Comparison of ENCODE assay signal across 8 mouse cellular contexts in genomic region chr7:127449966-127450365, GRCm38 (mm10). TPM values are rescaled to one million over a fixed set of nuclear protein-coding genes. Genes with fewer than 3 reads are reported as not detected.
DNase-seq lines count a peak whose midpoint lies in the region; ATAC-seq and TF ChIP-seq lines count a peak whose summit lies in the region.

No protein-coding gene starts in this region.

- H3K4me3 ChIP-seq in kidney, embryonic 16.5 days (ENCODE audit: low read length): peak overlapping the region; percentile 98
- H3K4me3 ChIP-seq in embryonic facial prominence, embryonic 11.5 days (ENCODE audit: low read depth, low read length): peak overlapping the region; percentile 92
- peak overlapping the region; percentile 91 for H3K4me3 ChIP-seq in intestine, embryonic 15.5 days (replicated peaks)
- H3K4me3 ChIP-seq in myocyte: peak overlapping the region; percentile 88

- H3K27ac ChIP-seq in kidney, embryonic 16.5 days (ENCODE audit: low read length): no peak overlapping the region
- no peak overlapping the region for H3K27ac ChIP-seq in embryonic facial prominence, embryonic 11.5 days (replicated peaks; ENCODE audit: low read depth, low read length)
- no peak overlapping the region for H3K27ac ChIP-seq in intestine, embryonic 15.5 days

- peaks cover 39% of the 10 kb centered on the region for H3K79me2 ChIP-seq in myocyte (ENCODE audit: control insufficient read depth, insufficient read depth)

- WGBS in kidney, embryonic 16.5 days: 72% methylated on average over 7 of the region's 7 CpGs
- WGBS in embryonic facial prominence, embryonic 11.5 days: 87% methylated on average over 7 of the region's 7 CpGs
- 84% methylated on average over 7 of the region's 7 CpGs for WGBS in intestine, embryonic 15.5 days

- peak overlapping the region; percentile 91 for H3K4me2 ChIP-seq in kidney, embryonic 16.5 days (replicated peaks; ENCODE audit: low read depth, low read length)
- H3K4me2 ChIP-seq in embryonic facial prominence, embryonic 11.5 days (ENCODE audit: low read depth, low read length): peak overlapping the region; percentile 48
- H3K4me2 ChIP-seq in intestine, embryonic 15.5 days (replicated peaks): peak overlapping the region; percentile 72
- peak overlapping the region; percentile 78 for H3K4me2 ChIP-seq in myocyte (ENCODE audit: low read depth)

- peak overlapping the region; percentile 67 for H3K9ac ChIP-seq in kidney, embryonic 16.5 days (replicated peaks; ENCODE audit: low read length)
- peak overlapping the region; percentile 48; the same call in 1 of the 2 replicates for H3K9ac ChIP-seq in embryonic facial prominence, embryonic 11.5 days (replicated peaks; ENCODE audit: low read length)
- H3K9ac ChIP-seq in intestine, embryonic 15.5 days: peak overlapping the region; percentile 38

- ATAC-seq in kidney, embryonic 16.5 days (ENCODE audit: low FRiP score, low TSS enrichment): no peak
- ATAC-seq in embryonic facial prominence, embryonic 11.5 days (replicated peaks; ENCODE audit: insufficient number of reproducible peaks, low FRiP score, low TSS enrichment, low read depth): no peak
- ATAC-seq in intestine, embryonic 15.5 days: no peak

- TF ChIP-seq POLR2A in myocyte (IDR thresholded peaks at IDR 0.05; ENCODE audit: insufficient read length, low read depth): no peak

- no peak for DNase-seq in kidney, postnatal 36 days
- DNase-seq in embryonic facial prominence, embryonic 11.5 days (ENCODE audit: low spot score): no peak
- DNase-seq in adrenal gland, adult 18-20 months (ENCODE audit: low spot score in 2 of 2): no peak
- no peak for DNase-seq in c-Kit-positive CD71-positive TER-119-positive erythroid progenitor cells, embryonic 14.5 days (ENCODE audit: low spot score)
- DNase-seq in right cerebral cortex, postnatal 14 days: no peak

- H3K27me3 ChIP-seq in kidney, embryonic 16.5 days (ENCODE audit: insufficient read depth, low read length): no peaks in the 10 kb centered on the region
- no peaks in the 10 kb centered on the region for H3K27me3 ChIP-seq in embryonic facial prominence, embryonic 11.5 days (ENCODE audit: control insufficient read depth, insufficient read depth, low read length)
- no peaks in the 10 kb centered on the region for H3K27me3 ChIP-seq in intestine, embryonic 15.5 days (replicated peaks)
- H3K27me3 ChIP-seq in myocyte (ENCODE audit: control insufficient read depth, insufficient read depth, insufficient read length): no peaks in the 10 kb centered on the region

- H3K4me1 ChIP-seq in kidney, embryonic 16.5 days (ENCODE audit: insufficient read depth, low read length): peaks cover 33% of the 10 kb centered on the region
- no peaks in the 10 kb centered on the region for H3K4me1 ChIP-seq in embryonic facial prominence, embryonic 11.5 days (ENCODE audit: control insufficient read depth, insufficient read depth, low read length)
- peaks cover 24% of the 10 kb centered on the region for H3K4me1 ChIP-seq in intestine, embryonic 15.5 days (replicated peaks)

- no peak overlapping the region for H3ac ChIP-seq in myocyte (ENCODE audit: control insufficient read depth, insufficient read length)

- no peaks in the 10 kb centered on the region for H3K9me3 ChIP-seq in kidney, embryonic 16.5 days (ENCODE audit: low read length)
- H3K9me3 ChIP-seq in embryonic facial prominence, embryonic 11.5 days (replicated peaks; ENCODE audit: control insufficient read depth, low read length): no peaks in the 10 kb centered on the region
- no peaks in the 10 kb centered on the region for H3K9me3 ChIP-seq in intestine, embryonic 15.5 days

- peaks cover 14% of the 10 kb centered on the region for H3K36me3 ChIP-seq in kidney, embryonic 16.5 days (ENCODE audit: insufficient read depth, low read length)
- H3K36me3 ChIP-seq in embryonic facial prominence, embryonic 11.5 days (replicated peaks; ENCODE audit: control insufficient read depth, insufficient read depth, low read depth, low read length): peaks cover 2% of the 10 kb centered on the region
- H3K36me3 ChIP-seq in intestine, embryonic 15.5 days: peaks cover 16% of the 10 kb centered on the region
- H3K36me3 ChIP-seq in myocyte (ENCODE audit: control insufficient read depth, insufficient read depth): peaks cover 14% of the 10 kb centered on the region

TF ChIP-seq in myocyte, 11 proteins besides CTCF, POLR2A, EP300 and RAD21:
- TF ChIP-seq CEBPB (IDR thresholded peaks at IDR 0.05; ENCODE audit: insufficient read depth, poor library complexity, severe bottlenecking) (no peak), POLR2AphosphoS2 (IDR thresholded peaks at IDR 0.05; ENCODE audit: insufficient read length, low read depth) (no peak), TCF12 (IDR thresholded peaks at IDR 0.05; ENCODE audit: insufficient read depth, poor library complexity, severe bottlenecking) (no peak), MYOD1 (IDR thresholded peaks at IDR 0.05; ENCODE audit: control insufficient read depth in 1 of 3, insufficient read length in 2 of 3, low read depth in 2 of 3) (no peak), MYOG (IDR thresholded peaks at IDR 0.05; ENCODE audit: control insufficient read depth in 1 of 3, insufficient read depth in 1 of 3, insufficient read length in 2 of 3, low read depth in 2 of 3) (no peak), REST (IDR thresholded peaks at IDR 0.05; ENCODE audit: insufficient read depth, insufficient read length) (no peak), USF1 (IDR thresholded peaks at IDR 0.05; ENCODE audit: low read depth) (no peak), TCF3 (IDR thresholded peaks at IDR 0.05; ENCODE audit: insufficient read length, low read depth) (no peak), E2F4 (IDR thresholded peaks at IDR 0.05; ENCODE audit: insufficient read depth) (no peak), SRF (IDR thresholded peaks at IDR 0.05; ENCODE audit: control insufficient read depth, insufficient read length, low read depth) (no peak), MAX (IDR thresholded peaks at IDR 0.05; ENCODE audit: low read depth) (no peak)
TF ChIP-seq in myocyte: peak in this region for 0.

RNA-seq across cellular contexts. Expression of gene Zfp689, which starts 1.0 kb away (rescaled TPM):
- 8.4 TPM in 2 replicates for polyA plus RNA-seq in kidney, embryonic 16.5 days (2015; fragmentation: Nextera tagmentation; extraction: Ambion mirVana)
- 11.7 and 12.4 TPM in 2 replicates for polyA plus RNA-seq in embryonic facial prominence, embryonic 11.5 days (2014; fragmentation: Nextera tagmentation; extraction: Ambion mirVana)
- polyA plus RNA-seq in intestine, embryonic 15.5 days (2015; fragmentation: Nextera tagmentation; extraction: Ambion mirVana): 5.6 and 5.9 TPM in 2 replicates
- polyA plus RNA-seq in myocyte (2012; fragmentation: generic; extraction: Trizol): 2.1 TPM
- 1 to 10 TPM; 3.9 to 4.1 TPM for total RNA-seq in adrenal gland, adult 18-20 months (2021)

RNA-seq across cellular contexts. Expression of gene Prr14, which starts 9.4 kb away (rescaled TPM):
- 41.9 and 47.2 TPM in 2 replicates for polyA plus RNA-seq in kidney, embryonic 16.5 days (2015; fragmentation: Nextera tagmentation; extraction: Ambion mirVana)
- 54.8 and 58.5 TPM in 2 replicates for polyA plus RNA-seq in embryonic facial prominence, embryonic 11.5 days (2014; fragmentation: Nextera tagmentation; extraction: Ambion mirVana)
- polyA plus RNA-seq in intestine, embryonic 15.5 days (2015; fragmentation: Nextera tagmentation; extraction: Ambion mirVana): 36.0 and 37.4 TPM in 2 replicates
- polyA plus RNA-seq in myocyte (2012; fragmentation: generic; extraction: Trizol): 26.5 TPM
- 10 to 100 TPM; 42.7 to 56.1 TPM for total RNA-seq in adrenal gland, adult 18-20 months (2021)

RNA-seq across cellular contexts. Expression of gene Zfp688, which starts 28.1 kb away (rescaled TPM):
- polyA plus RNA-seq in kidney, embryonic 16.5 days (2015; fragmentation: Nextera tagmentation; extraction: Ambion mirVana): 28.1 and 32.0 TPM in 2 replicates
- polyA plus RNA-seq in embryonic facial prominence, embryonic 11.5 days (2014; fragmentation: Nextera tagmentation; extraction: Ambion mirVana): 27.3 and 29.8 TPM in 2 replicates
- 22.6 and 24.8 TPM in 2 replicates for polyA plus RNA-seq in intestine, embryonic 15.5 days (2015; fragmentation: Nextera tagmentation; extraction: Ambion mirVana)
- 11.6 TPM for polyA plus RNA-seq in myocyte (2012; fragmentation: generic; extraction: Trizol)
- total RNA-seq in adrenal gland, adult 18-20 months (2021): 10 to 100 TPM in 1 of 2 experiments, 1 to 10 TPM in 1; 9.9 to 11.4 TPM

RNA-seq across cellular contexts. Expression of gene Fbrs, which starts 29.0 kb away (rescaled TPM):
- 12.2 and 13.1 TPM in 2 replicates for polyA plus RNA-seq in kidney, embryonic 16.5 days (2015; fragmentation: Nextera tagmentation; extraction: Ambion mirVana)
- 8.9 and 10.2 TPM in 2 replicates for polyA plus RNA-seq in embryonic facial prominence, embryonic 11.5 days (2014; fragmentation: Nextera tagmentation; extraction: Ambion mirVana)
- polyA plus RNA-seq in intestine, embryonic 15.5 days (2015; fragmentation: Nextera tagmentation; extraction: Ambion mirVana): 8.9 and 9.2 TPM in 2 replicates
- 21.2 TPM for polyA plus RNA-seq in myocyte (2012; fragmentation: generic; extraction: Trizol)
- total RNA-seq in adrenal gland, adult 18-20 months (2021): 10 to 100 TPM; 67.2 to 81.1 TPM

RNA-seq across cellular contexts. Expression of gene Zfp764, which starts 43.3 kb away (rescaled TPM):
- polyA plus RNA-seq in kidney, embryonic 16.5 days (2015; fragmentation: Nextera tagmentation; extraction: Ambion mirVana): 9.0 and 9.5 TPM in 2 replicates
- 7.9 and 8.2 TPM in 2 replicates for polyA plus RNA-seq in embryonic facial prominence, embryonic 11.5 days (2014; fragmentation: Nextera tagmentation; extraction: Ambion mirVana)
- 7.5 and 8.3 TPM in 2 replicates for polyA plus RNA-seq in intestine, embryonic 15.5 days (2015; fragmentation: Nextera tagmentation; extraction: Ambion mirVana)
- 1.2 TPM for polyA plus RNA-seq in myocyte (2012; fragmentation: generic; extraction: Trizol)
- total RNA-seq in adrenal gland, adult 18-20 months (2021): 1 to 10 TPM; 6.6 to 6.9 TPM
